Mouse (Mus musculus): Measurements from ENCODE around the gene Tmem150a.

Tmem150a gene

GRCm38 (mm10) chr6:72350214-72350613 is 5.0 kb upstream of the Tmem150a start:
- no peak for DNase-seq (ENCODE audit: low spot score in 2 of 2)

GRCm38 (mm10) chr6:72352636-72353405 is 2.4 kb upstream of the Tmem150a start:
- DNase-seq (ENCODE audit: low spot score in 2 of 2), result no peak

- no peak for DNase-seq (ENCODE audit: low spot score in 2 of 2)
Observed at GRCm38 (mm10) chr6:72354025-72354424, 1.2 kb upstream of the Tmem150a start.

- no peak for DNase-seq (ENCODE audit: low spot score in 2 of 2)
Observed at GRCm38 (mm10) chr6:72356001-72356532, 820 bp downstream of the Tmem150a start.

- no peak for DNase-seq (ENCODE audit: low spot score in 2 of 2)
Observed at GRCm38 (mm10) chr6:72357164-72358079, 2.2 kb downstream of the Tmem150a start.

GRCm38 (mm10) chr6:72358086-72358764 is 3.0 kb downstream of the Tmem150a start:
- no peak for DNase-seq (ENCODE audit: low spot score in 2 of 2)

GRCm38 (mm10) chr6:72359343-72359742 is 4.1 kb downstream of the Tmem150a start:
- no peak for DNase-seq (ENCODE audit: low spot score in 2 of 2)

- no peak for DNase-seq (ENCODE audit: low spot score in 2 of 2)
Observed at GRCm38 (mm10) chr6:72359891-72360598, 4.8 kb downstream of the Tmem150a start.

- no peak for DNase-seq (ENCODE audit: low spot score in 2 of 2)
Observed at GRCm38 (mm10) chr6:72360599-72360935, 5.3 kb downstream of the Tmem150a start.

- DNase-seq (ENCODE audit: low spot score in 2 of 2), result no peak
Observed at GRCm38 (mm10) chr6:72361121-72361551, 5.9 kb downstream of the Tmem150a start.

GRCm38 (mm10) chr6:72362132-72363028 is 7.1 kb downstream of the Tmem150a start:
- peak; percentile 97 to 98 for DNase-seq (ENCODE audit: low spot score in 2 of 2)

GRCm38 (mm10) chr6:72364009-72364408 is 8.8 kb downstream of the Tmem150a start:
- DNase-seq (ENCODE audit: low spot score in 2 of 2), result no peak

GRCm38 (mm10) chr6:72364985-72365384 is 9.7 kb downstream of the Tmem150a start:
- no peak for DNase-seq (ENCODE audit: low spot score in 2 of 2)

GRCm38 (mm10) chr6:72366304-72366703 is 11.1 kb downstream of the Tmem150a start:
- DNase-seq (ENCODE audit: low spot score in 2 of 2), result no peak

- no peak for DNase-seq (ENCODE audit: low spot score in 2 of 2)
Observed at GRCm38 (mm10) chr6:72366844-72367443, 11.7 kb downstream of the Tmem150a start, which contains the start of gene Rnf181. Rnf181 (minus strand) TSS chr6:72366956.

- DNase-seq (ENCODE audit: low spot score in 2 of 2), result no peak
Observed at GRCm38 (mm10) chr6:72367460-72367974, 12.3 kb downstream of the Tmem150a start.

GRCm38 (mm10) chr6:72369557-72369956 is 14.3 kb downstream of the Tmem150a start:
- DNase-seq (ENCODE audit: low spot score in 2 of 2), result no peak

GRCm38 (mm10) chr6:72370091-72370490 is 14.8 kb downstream of the Tmem150a start:
- DNase-seq (ENCODE audit: low spot score in 2 of 2), result no peak

GRCm38 (mm10) chr6:72371147-72371546 is 15.9 kb downstream of the Tmem150a start:
- DNase-seq (ENCODE audit: low spot score in 2 of 2), result peak in 1 of 2 experiments; percentile 61

Data from left cerebral cortex, adult 9 months (tissue).